Mouse (Mus musculus): ENCODE measurements around the gene Agt.

Agt gene

DNA sequence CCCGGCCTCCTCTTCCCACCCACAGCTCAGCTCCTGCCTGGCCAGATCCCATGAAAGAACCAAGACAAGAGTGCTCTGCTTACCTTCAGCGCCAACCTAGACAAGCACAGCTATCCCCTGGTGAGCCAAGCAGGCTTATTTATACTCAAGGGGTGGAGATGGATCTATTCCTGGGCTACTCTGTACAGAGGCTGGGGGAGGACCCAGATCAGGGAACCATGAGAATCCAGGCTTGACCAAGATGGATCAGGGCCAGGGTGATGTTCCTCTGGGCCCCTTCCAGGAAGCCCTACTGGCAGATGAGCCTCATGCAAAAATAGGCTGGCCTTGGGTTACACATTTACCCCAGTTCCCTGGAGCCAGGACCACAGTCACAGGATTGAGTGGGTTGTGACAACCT, at the start of gene Agt:
Gene Agt (minus strand): TSS at position 114 of the 400 bp plus-strand sequence.
- no peak for DNase-seq (ENCODE audit: low read depth, low spot score)

DNA sequence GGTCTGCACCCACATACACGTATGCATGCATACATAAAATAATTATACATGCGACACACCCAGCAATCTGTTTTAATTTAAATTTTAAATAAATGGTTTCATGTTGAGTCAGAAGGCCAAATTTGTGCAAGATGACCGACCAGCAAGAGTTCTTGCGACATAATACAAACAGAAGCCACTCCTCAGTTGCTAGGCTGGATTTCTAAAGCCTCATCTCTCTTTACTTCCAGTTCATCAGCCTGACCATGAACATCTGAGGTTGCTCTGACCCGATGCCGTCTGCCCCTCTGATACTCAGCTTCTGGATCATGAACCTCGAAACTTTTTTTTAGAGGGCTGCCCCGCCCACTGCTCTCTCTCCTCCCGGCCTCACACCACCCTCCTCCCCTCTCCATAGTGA, 48.7 kb upstream of the Agt start:
- no peak for DNase-seq (ENCODE audit: low read depth, low spot score)

DNA sequence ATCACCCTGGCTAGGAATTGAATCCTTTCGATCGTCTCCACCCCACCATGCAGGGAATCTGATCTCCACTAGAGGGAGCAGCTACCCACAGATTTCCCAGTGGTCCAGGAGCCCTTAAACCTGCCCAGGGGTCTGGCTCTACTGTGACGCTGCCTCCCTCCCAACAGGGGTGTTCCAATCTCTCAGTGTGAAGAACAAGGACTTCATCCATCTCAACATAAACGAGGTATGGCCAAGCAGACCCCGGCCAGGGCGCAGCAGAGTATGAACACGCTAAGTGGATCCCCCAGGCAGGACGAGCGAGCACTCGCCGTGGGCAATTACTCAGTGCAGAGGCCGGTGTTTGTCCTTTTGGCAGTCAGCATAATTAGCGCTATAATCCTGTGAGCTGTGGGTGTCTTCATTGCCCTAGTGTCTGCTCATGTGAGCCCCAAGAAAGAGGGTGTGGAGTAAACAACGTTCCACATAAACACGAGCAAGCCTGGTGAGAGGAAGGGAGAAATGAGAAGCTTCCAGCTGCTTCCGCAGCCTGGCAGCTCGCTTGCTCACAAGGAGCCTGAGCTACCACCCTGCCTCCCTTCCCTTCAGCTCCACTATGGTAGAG, 47.9 kb upstream of the Agt start:
- peak; percentile 77 for DNase-seq (ENCODE audit: low read depth, low spot score)

DNA sequence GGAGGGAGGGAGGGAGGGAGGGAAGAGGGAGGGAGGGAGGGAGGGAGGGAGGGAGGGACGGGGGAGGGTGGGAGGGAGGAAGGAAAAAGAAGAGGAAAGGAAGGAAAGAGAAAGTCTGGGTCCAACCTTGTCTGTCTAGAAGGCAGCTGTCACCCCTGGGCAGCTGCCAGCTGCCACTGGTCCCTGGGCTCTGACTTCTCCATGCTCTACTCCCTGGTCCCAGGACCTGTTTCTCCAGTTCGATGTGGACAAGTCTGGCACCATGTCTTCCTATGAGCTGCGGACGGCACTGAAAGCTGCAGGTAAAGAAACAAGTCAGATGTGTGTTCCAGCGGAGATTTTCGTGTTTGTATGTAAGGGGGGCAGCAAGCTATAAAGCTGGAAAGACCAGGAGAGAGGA, 44.8 kb upstream of the Agt start:
- DNase-seq (ENCODE audit: low read depth, low spot score), result no peak

DNA sequence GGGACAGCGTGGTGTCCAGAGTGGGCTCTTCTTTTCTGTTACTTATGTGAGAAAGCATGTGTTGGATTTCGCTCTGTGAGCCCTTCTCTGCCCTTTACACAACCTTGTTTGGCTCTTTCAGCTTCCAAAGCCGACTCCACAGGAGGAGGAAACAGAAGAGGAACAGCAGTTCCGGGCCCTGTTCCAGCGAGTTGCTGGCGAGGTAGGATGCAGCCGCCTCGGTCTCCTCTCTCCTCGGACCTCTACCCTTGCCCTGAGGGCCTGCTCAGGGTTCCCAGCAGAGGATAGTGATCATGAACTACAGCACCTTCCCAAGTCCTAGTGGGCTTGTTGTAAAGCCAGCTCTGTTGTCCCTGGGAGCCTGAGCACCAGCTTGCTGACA, 39.5 kb upstream of the Agt start:
- DNase-seq (ENCODE audit: low read depth, low spot score), result no peak

DNA sequence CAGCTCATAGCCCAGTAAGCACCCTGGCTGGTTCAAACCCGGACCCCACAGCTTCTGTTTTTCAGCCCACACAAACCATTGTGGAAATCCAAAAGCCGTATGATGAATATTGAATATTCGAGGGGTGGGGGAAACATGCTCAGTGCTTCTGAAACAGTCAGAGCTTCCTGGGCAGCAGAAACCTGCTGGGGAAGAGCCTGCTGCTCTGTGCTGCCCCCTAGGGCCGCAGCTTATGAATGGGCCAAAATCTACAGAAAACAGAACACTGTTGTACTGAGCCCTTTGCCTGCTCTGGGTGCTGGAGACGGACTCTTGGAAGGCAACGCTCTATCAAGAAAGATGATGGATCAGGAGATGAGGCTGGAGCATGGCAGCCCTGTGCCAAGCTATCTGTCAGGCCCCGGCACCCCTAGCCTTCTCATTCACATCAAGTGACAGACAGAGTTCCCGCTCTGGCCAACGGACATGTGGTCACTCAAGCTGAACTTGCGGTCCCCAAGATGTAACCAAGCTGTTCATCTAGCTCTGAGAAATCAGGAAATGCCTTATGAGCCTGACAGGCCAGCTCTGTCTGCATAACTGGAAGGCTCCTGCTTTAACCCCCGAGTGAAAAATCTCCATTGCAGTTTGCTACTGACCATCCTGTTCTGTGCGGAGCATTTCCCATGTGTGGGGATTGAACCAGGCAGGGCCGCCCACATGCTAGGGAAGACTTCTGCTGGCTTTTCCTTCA, 38.9 kb upstream of the Agt start:
- DNase-seq (ENCODE audit: low read depth, low spot score), result peak; percentile 53

DNA sequence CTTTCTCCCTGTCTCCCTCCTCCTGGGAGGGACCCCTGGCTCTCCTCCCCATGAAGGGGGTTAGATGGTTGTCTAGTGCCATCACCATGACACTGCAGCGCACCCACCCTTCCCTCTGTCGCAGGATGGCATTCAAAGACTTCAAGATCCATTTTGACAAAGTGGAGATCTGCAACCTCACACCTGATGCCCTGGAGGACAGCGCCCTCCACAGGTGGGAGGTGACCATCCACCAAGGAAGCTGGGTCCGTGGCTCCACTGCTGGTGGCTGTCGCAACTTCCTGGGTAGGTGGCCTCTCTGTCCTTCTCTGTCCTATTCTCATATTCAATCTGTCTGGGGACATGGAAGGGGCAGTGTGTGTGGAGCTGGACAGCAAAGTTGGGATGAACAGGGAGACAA, 34.6 kb upstream of the Agt start:
- no peak for DNase-seq (ENCODE audit: low read depth, low spot score)

DNA sequence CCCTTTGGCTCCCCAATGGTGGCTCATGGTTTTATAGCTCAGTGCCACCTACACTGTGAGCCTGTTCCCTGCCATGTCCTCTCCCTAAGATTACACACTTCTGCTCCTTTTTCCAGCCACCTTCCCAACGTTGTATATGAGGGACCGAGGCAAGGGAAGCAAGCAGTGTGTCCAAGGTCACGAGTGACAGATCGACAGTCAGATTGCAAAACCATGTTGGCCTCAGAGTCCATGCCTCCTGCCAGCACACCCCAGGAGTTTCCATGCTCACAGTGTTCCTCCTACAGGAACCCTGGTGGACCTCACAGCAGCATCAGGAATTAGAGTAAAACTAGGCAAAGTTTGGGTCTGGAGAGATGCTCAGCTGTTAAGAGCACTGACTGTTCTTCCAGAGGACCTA, 19.9 kb upstream of the Agt start:
- DNase-seq (ENCODE audit: low read depth, low spot score), result no peak

DNA sequence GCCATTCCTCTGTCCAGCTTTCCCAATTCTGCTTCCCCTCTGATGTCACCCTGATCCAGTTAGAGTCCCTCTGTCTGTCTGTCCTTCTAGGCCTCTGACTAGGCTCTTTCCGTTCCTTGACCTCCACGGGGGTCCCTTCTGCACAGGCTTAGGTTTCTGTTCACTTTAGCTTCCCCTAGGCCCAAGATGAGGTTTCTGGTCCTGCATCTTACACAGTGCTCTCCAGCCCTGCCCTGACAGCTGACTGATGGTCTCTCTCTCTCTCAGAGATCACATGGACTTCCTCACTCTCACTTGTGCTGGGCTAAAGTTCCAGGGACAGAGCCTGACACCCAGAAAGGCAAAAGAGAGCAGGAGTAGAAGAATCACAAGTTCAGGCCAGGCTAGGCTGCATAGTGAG, 17.1 kb upstream of the Agt start:
- DNase-seq (ENCODE audit: low read depth, low spot score), result no peak

DNA sequence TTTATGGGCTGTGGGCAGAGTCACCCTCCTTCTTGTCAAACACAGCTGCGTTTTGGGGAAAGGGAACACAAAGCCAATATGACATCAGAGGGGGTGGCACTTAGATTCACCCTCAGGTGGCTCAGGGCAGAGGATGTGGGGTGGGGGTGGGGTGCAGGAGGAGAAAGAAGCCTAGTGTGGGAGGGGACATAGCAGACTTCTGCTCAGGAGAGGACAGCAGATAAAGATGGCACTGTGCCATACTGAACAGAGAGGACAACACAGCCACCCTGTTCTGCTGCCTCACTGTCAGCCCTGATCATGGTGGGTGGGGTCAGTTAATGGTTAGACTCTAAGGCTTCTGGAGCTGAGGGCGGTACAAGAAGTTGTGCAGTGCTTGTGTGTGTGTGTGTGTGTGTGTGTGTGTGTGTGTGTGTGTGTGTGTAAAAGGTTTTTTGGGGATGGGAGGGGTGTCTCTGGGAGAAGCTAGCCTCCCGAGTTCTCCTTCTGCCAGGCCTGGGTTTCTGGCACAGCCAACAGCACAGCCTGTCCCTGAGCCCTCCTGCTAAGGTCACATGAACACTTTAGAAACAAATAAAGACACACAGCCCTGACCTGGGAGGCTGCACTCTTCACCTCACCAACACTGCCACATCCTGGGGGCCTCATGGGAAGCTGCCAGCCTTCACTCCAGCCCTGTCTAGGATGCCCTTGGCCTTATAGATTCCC, 16.4 kb upstream of the Agt start:
- DNase-seq (ENCODE audit: low read depth, low spot score), result no peak

DNA sequence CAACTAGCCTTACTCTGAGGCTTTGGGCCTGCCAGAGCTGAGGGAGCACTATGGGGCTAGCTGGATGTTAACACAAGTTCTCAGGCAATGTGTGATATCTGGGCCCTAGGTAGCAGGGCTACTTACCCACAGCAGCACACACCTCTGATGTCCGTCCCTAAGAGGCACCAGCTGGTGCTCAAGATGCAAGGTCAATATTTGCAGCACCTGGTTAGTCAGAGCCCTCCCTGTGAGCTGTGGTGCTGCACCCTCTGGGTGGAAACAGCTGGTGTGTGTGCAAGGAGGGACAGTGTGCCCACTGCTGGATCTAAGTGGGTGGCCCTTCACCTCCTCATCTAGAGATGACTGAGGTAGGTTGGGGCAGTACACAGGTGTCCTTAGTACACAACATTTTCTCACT, 7.2 kb upstream of the Agt start:
- no peak for DNase-seq (ENCODE audit: low read depth, low spot score)

GRCm38 (mm10) chr8:124575811-124576210, 6.3 kb upstream of the Agt start, which contains the start of gene Capn9:
Gene Capn9, plus strand, starts transcription at chr8:124576111.
- DNase-seq (ENCODE audit: low read depth, low spot score), result no peak

GRCm38 (mm10) chr8:124573552-124574340, 4.2 kb upstream of the Agt start:
- DNase-seq (ENCODE audit: low read depth, low spot score), result peak; percentile 94

DNA sequence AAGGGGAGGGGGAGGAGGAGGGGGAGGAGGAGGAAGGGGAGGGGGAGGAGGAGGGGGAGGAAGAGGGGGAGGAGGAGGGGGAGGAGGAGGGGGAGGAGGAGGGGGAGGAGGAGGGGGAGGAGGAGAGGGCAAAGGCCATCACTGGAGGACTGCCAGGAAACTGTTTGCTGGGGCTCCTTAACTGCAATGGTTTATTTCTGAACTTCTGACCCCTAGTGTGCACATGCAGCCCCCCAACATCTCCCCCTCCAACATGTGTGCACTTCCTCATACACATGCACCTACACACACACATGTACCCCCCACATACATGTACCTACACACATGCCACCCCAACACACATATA, 2.9 kb upstream of the Agt start:
- no peak for DNase-seq (ENCODE audit: low read depth, low spot score)

DNA sequence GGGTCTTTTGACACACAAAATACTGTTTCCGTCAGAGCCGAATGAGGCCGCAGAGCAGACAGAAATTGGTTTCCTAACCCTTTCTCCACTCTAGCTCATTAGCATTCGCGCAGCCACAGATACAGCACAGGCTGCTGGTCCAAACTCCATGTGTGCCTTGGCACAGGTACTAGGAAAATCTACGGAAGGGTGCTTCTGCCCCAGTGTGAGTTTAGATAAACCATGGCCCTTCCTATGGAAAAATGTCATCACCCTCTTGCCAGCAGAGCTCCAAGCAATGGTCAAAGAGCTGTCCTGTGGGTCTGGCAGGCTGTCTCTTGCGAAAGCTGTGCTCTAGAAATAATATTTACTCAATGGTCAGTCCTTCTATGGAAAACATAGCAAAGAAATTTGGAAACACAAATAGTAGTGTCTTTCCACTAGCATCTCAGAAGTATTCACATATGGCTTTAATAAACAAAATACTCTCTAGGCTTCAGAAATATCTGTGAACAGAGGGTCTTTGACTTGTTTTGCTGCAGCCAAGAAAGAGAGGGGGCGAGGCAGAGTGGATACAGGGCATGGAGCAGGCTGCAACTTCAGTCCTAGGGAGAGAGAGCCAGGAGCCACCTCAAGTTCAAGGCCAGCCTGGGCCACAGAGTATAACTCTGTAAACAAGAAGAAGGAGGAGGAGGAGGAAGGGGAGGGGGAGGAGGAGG, 2.4 kb upstream of the Agt start:
- no peak for DNase-seq (ENCODE audit: low read depth, low spot score)

DNA sequence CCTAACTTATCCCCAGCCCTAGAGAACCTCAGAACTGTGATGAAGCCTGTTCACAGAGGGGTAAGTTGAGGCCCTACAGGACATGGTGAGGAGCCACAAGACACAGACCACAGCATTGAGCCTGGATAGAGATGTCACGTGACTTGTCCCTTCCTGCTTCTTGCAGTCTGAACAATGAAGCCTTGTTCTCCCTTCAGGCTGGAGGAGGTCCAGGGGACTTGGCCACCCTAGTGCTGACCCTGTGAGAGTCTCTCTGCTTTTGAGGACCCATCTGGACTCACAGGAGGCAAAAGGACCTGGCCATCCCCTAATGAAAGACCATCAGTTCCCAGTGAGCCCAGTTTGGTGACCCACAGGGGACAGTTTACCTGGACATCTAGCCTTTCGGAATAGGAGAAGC, 406 bp downstream of the Agt start:
- DNase-seq (ENCODE audit: low read depth, low spot score), result no peak

- DNase-seq (ENCODE audit: low read depth, low spot score), result no peak
These were observed 1.9 kb downstream of the Agt start for GRCm38 (mm10) chr8:124567584-124567983.

- DNase-seq (ENCODE audit: low read depth, low spot score), result no peak
These were observed 2.4 kb downstream of the Agt start for GRCm38 (mm10) chr8:124567126-124567525.

DNA sequence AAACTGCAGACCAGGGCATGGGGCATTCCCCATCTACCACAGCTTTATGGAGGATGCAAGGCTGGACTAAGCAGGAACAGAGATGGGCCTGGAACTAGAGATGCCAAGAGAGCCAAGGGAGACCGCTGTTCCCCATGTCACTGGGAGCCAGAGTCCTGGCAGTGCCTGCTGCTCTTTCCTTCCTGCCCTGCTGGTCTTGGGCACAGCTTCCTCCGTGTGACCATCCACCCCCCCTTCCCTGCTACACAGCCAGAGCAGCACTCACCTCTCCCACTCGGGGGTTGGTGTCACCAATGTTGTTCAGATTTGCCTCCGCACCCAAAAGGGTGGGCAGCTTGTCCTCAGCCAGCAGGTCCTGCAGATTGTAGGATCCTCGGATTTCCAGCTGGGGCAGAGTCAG, 12.0 kb downstream of the Agt start:
- no peak for DNase-seq (ENCODE audit: low read depth, low spot score)

GRCm38 (mm10) chr8:124556658-124557057, 12.8 kb downstream of the Agt start:
- DNase-seq (ENCODE audit: low read depth, low spot score), result no peak

- DNase-seq (ENCODE audit: low read depth, low spot score), result no peak
These were observed 13.3 kb downstream of the Agt start for GRCm38 (mm10) chr8:124556164-124556563.
